Mouse (Mus musculus): ENCODE results near the gene Tiprl.
A peak's percentile ranks its signal among the peaks of the same experiment; 100 is the strongest.

Gene Tiprl

DNA sequence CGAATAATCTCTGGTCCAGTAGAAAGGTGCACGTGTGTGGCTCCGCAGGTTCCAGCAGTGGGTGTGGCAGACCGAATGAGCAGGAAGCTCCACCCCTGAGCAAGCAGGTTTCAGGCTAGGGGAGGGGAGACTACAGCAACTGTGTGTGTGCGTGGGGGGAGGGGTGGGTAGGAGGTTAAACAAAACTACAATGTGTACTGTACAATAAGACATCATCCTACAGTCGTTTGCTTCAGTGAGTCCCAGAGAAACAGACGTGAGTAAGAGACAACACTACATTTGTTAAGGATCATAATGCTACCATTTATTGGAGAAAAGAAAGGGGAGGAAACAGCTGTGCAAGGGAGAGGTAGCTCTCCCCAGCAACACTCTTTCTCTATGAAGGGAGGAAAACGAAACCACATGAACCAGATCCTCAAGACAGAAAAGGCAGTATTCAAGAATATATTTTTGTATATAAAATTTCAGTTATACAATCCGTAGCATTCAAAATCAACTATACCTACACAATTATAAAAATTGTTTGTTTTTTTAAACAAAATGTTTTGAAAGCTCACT lies 62.7 kb downstream of the Tiprl start:
- DNase-seq (ENCODE audit: low read depth), result peak; percentile 74

- no peak for DNase-seq (ENCODE audit: low read depth)
Measured at GRCm38 (mm10) chr1:165171277-165171676, 65.5 kb downstream of the Tiprl start.

GRCm38 (mm10) chr1:165170157-165170556 lies 66.6 kb downstream of the Tiprl start:
- DNase-seq (ENCODE audit: low read depth), result no peak

DNA sequence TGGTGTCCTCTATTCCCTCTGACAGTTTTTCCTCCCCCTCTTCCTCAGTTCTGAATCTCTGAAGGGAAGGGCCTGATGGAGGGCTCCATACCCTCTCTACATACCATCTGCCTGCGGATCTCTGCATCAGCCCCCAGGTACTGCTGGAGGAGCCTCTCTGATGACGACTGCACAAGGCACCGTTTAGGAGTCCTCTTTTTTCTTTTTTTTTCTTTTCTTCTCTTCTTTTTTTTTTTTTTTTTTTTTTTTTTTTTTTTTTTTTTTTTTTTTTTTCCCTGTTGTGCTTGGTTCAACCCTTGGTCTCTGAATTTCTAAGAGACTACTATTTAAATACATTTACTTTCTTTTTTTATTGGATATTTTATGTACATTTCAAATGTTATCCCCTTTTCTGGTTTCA lies 67.3 kb downstream of the Tiprl start:
- DNase-seq (ENCODE audit: low read depth), result no peak

DNA sequence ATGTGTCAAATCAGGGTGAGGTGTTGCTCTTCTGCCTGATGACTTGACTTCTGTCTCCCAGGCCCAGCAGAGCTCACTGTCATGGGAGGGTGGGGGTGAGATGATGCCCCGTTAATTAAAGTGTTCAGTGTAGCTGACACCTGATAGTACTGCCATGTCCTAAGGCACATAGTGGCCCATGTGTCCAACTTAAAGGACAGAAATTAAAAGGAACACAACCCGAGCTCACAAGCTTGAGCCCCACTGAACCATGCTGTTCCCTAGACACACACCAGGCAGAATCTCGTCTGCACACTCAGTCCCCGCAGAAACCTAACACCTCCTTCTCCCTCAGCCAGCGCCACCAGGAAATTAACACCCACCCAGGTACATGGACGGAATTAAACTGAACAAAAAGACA lies 71.9 kb downstream of the Tiprl start:
- DNase-seq (ENCODE audit: low read depth), result no peak

Data from induced T-regulatory cell, adult 2 months (primary cell).